Mouse (Mus musculus) lung, embryonic 14.5 days (tissue): ENCODE data around the gene Tgfb1i1. TPM values are rescaled to one million over a fixed set of nuclear protein-coding genes. Genes with fewer than 3 reads are reported as not detected.

ENCODE experiments used
- ATAC-seq: fragments of 200-750 bp; cut with Nextera tagmentation; 2 replicates; pipeline ENCODE4 v1.8.0; 2017; ENCODE audit warnings: mild to moderate bottlenecking, moderate TSS enrichment, moderate library complexity; ENCODE audit not compliant: insufficient read depth
- DNase-seq: peaks from one replicate; pipeline ENCODE4 v3.0.0-alpha.2; 2015
- H3K27ac ChIP-seq: fragments of 300-500 bp; sonication (generic); 2 replicates; pipeline ENCODE4 v1.5.1; 2014; ENCODE audit warnings: low read depth, mild to moderate bottlenecking, moderate library complexity
- H3K27me3 ChIP-seq: fragments of 300-500 bp; sonication (generic); 2 replicates; pipeline ENCODE4 v1.6.1; 2014; ENCODE audit warnings: low read length, control low read depth; ENCODE audit not compliant: insufficient read depth
- H3K36me3 ChIP-seq: fragments of 300-500 bp; sonication (generic); 2 replicates; pipeline ENCODE4 v1.6.1; 2014; ENCODE audit warnings: control low read depth; ENCODE audit not compliant: insufficient read depth
- H3K4me1 ChIP-seq: fragments of 300-500 bp; sonication (generic); 2 replicates; pipeline ENCODE4 v1.6.1; 2014; ENCODE audit warnings: antibody characterized with exemption, control low read depth; ENCODE audit not compliant: insufficient read depth
- H3K4me2 ChIP-seq: fragments of 300-500 bp; sonication (generic); 2 replicates; pipeline ENCODE4 v1.6.1; 2014; ENCODE audit warnings: mild to moderate bottlenecking
- H3K4me3 ChIP-seq: fragments of 300-500 bp; sonication (generic); 2 replicates; pipeline ENCODE4 v1.5.1; 2014; ENCODE audit warnings: low read depth, low read length
- H3K9ac ChIP-seq: fragments of 300-500 bp; sonication (generic); 2 replicates; pipeline ENCODE4 v1.6.1; 2014
- H3K9me3 ChIP-seq: fragments of 300-500 bp; sonication (generic); 2 replicates; pipeline ENCODE4 v1.6.1; 2016; ENCODE audit warnings: low read depth, low read length, control low read depth
- CTCF ChIP-seq: IDR thresholded peaks from 2 replicates; pipeline ENCODE4 v1.5.1; 2016; ENCODE audit warnings: antibody characterized with exemption, low read depth
- WGBS: fragments of 180-500 bp; shearing (Covaris S2); extraction: QIAGEN DNeasy Blood & Tissue Kit; methylation state at CpG from one replicate; pipeline ENCODE4 v1.1.7; 2014; 5-methylcytosine and 5-hydroxymethylcytosine counted together
- polyA plus RNA-seq: library from polyadenylated mRNA; unstranded; fragments of >200 nt; fragmentation: Nextera tagmentation; extraction: Ambion mirVana; gene quantifications from 2 replicates; pipeline ENCODE4 v1.2.1, GENCODE M21; 2014

Gene Tgfb1i1
- polyA plus RNA-seq, 1 experiment from 2014 or later = 141 TPM

DNA sequence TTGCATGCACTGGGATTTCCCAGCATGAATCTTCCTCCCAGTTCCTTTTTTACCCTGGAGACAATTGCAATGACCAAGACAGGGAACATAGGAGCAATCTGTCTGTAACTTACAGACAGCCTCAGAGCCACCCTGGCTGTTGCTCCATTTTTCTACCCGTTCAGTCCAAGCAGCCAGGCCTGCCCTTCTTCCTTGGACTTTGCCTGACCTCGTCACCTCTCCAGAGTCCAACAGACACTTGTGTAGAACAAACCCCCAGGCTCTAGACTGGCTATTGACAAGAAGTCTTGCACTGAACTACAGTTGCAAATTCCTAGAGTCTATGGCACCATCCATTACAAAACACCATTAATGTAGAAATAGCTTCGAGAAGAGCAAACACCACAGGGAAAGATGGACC, 36.8 kb upstream of the Tgfb1i1 start:
- 38% methylated on average over 3 of the region's 3 CpGs for WGBS
- no peaks in the 10 kb centered on the region for H3K9me3 ChIP-seq
- no peaks in the 10 kb centered on the region for H3K4me1 ChIP-seq

DNA sequence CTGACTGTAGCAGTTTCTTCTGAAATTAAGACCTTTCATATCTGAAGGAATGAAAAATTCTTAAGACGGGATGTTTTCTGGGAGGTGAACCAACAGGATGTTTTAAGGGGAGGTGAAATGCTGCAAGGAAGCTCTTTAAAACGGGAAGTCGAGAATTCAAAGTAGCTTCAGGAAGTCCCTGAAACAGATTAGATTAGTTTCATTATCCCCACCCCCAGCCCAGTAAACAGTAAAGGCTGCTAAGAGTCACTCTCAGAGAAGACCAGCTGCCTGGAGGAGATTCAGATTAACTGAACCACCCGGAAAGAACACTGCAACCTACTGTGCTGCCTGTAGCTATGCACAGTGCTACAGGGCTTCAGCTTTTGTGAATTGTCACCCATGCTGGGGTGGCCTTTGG, 26.7 kb upstream of the Tgfb1i1 start:
- TF ChIP-seq CTCF = no peak
- DNase-seq = no peak
- no peaks in the 10 kb centered on the region for H3K36me3 ChIP-seq
- WGBS = 77% methylated on average over 4 of the region's 4 CpGs
- no peaks in the 10 kb centered on the region for H3K27me3 ChIP-seq
- no peaks in the 10 kb centered on the region for H3K9me3 ChIP-seq
- no peak for ATAC-seq
- H3K4me1 ChIP-seq = no peaks in the 10 kb centered on the region
- H3K4me3 ChIP-seq = no peak overlapping the region
- no peak overlapping the region for H3K4me2 ChIP-seq
- H3K9ac ChIP-seq = no peak overlapping the region
- no peak overlapping the region for H3K27ac ChIP-seq

More for the DNA sequence above, 36.8 kb upstream of the Tgfb1i1 start:
- no peak for TF ChIP-seq CTCF
- Histone ChIP-seq H3K27me3 (no peaks in the 10 kb centered on the region), H3K9ac (no peak overlapping the region), H3K27ac (no peak overlapping the region), H3K4me3 (no peak overlapping the region), H3K4me2 (no peak overlapping the region), H3K36me3 (no peaks in the 10 kb centered on the region)
- DNase-seq (no peak), ATAC-seq (no peak)

GRCm38 (mm10) chr7:128220936-128221335, 25.7 kb upstream of the Tgfb1i1 start:
- Histone ChIP-seq H3K4me2 (no peak overlapping the region), H3K4me1 (no peaks in the 10 kb centered on the region), H3K27ac (no peak overlapping the region), H3K9me3 (no peaks in the 10 kb centered on the region), H3K9ac (no peak overlapping the region), H3K36me3 (no peaks in the 10 kb centered on the region), H3K27me3 (no peaks in the 10 kb centered on the region), H3K4me3 (no peak overlapping the region)
- no peak for TF ChIP-seq CTCF
- DNase-seq (no peak), ATAC-seq (no peak)
- 83% methylated on average over 3 of the region's 3 CpGs for WGBS

DNA sequence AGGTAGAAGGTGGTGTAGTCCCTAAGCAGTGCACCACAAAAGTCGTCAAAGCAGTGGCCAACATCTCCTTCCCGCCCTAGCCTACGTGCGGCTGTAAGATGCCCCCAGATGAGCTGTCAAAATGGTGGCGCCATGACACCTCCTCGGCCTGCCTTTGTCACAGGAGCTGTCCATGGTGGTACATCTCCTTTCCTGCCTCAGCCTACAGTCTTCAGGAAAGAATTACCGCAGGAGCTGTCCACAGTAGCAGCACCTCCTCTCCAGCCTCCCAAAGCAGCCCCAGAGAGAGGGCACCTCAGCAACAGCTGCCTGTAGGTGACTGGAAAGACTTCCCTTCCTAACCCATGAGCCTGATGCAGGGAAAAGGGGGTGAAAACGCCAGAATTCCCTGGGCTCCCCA, 14.9 kb upstream of the Tgfb1i1 start:
- Histone ChIP-seq H3K27ac (no peak overlapping the region), H3K4me2 (no peak overlapping the region), H3K9me3 (no peaks in the 10 kb centered on the region), H3K27me3 (no peaks in the 10 kb centered on the region), H3K9ac (no peak overlapping the region), H3K36me3 (no peaks in the 10 kb centered on the region), H3K4me1 (no peaks in the 10 kb centered on the region), H3K4me3 (no peak overlapping the region)
- no peak for ATAC-seq
- WGBS = 29% methylated on average over 8 of the region's 8 CpGs
- peak; percentile 48 for DNase-seq
- TF ChIP-seq CTCF = no peak

DNA sequence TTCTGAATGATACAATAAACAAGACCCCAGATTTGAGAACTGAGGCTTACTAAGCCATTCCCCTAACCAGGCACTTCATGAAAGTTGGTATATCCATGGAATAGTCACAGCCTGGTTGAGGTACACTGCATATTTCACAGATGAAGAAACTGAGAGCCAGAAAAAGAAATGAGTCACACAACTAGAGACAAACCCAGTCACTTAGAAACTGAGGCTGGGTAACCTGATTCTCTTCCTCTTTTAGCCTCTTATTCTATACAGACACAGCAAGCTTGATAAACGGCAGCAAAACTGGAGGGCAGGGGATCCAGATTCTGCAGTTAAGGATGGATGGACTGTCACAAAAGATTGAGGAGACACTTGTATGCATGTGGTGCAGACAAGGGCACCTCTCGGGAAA, 11.8 kb upstream of the Tgfb1i1 start:
- Histone ChIP-seq H3K4me1 (peaks cover 8% of the 10 kb centered on the region), H3K27me3 (no peaks in the 10 kb centered on the region), H3K4me2 (no peak overlapping the region), H3K9me3 (no peaks in the 10 kb centered on the region), H3K27ac (no peak overlapping the region), H3K4me3 (no peak overlapping the region), H3K36me3 (peaks cover 4% of the 10 kb centered on the region), H3K9ac (no peak overlapping the region)
- WGBS = 73% methylated on average over 2 of the region's 2 CpGs
- no peak for DNase-seq
- TF ChIP-seq CTCF = no peak
- no peak for ATAC-seq

DNA sequence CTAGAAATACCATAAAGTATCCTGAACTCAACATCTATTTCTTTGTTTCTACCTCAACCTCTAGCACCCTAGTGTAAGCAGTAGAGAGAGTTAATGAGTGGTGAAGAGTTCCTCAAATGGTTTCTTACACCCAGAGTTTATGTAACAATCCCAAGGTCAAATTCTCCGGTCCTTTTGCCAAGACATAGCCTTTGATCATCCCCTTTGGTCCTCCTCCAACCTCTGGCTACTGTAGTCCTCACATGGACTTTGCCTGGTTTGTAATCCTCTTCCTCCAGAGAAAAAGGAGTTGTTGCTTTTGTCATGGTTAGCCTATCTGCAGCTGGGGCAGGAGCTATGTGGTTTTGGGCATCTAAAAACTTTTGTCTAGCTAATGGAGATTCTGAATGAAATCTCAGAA, 11.1 kb upstream of the Tgfb1i1 start:
- 66% methylated on average over 1 of the region's 1 CpGs for WGBS
- DNase-seq (no peak), ATAC-seq (no peak)
- H3K27me3 ChIP-seq = no peaks in the 10 kb centered on the region
- H3K9ac ChIP-seq = no peak overlapping the region
- TF ChIP-seq CTCF = no peak
- no peak overlapping the region for H3K4me3 ChIP-seq
- H3K4me2 ChIP-seq = no peak overlapping the region
- H3K36me3 ChIP-seq = peaks cover 11% of the 10 kb centered on the region
- H3K27ac ChIP-seq = no peak overlapping the region
- peaks cover 8% of the 10 kb centered on the region for H3K4me1 ChIP-seq
- no peaks in the 10 kb centered on the region for H3K9me3 ChIP-seq

- 94% methylated on average over 13 of the region's 13 CpGs for WGBS
- H3K4me2 ChIP-seq = peak overlapping the region; percentile 84
- H3K27ac ChIP-seq = no peak overlapping the region; the same call in 1 of the 2 replicates
Observed at GRCm38 (mm10) chr7:128236426-128236825, 10.2 kb upstream of the Tgfb1i1 start.

More at GRCm38 (mm10) chr7:128236426-128236825, 10.2 kb upstream of the Tgfb1i1 start:
- DNase-seq (no peak), ATAC-seq (no peak)
- TF ChIP-seq CTCF = no peak
- Histone ChIP-seq H3K4me1 (peaks cover 8% of the 10 kb centered on the region), H3K9me3 (no peaks in the 10 kb centered on the region), H3K9ac (peak overlapping the region; percentile 75), H3K4me3 (peak overlapping the region; percentile 73; the same call in 1 of the 2 replicates), H3K27me3 (no peaks in the 10 kb centered on the region), H3K36me3 (peaks cover 21% of the 10 kb centered on the region)
